Mouse (Mus musculus): ENCODE results near the gene AA986860. TPM values are rescaled to one million over a fixed set of nuclear protein-coding genes. Genes with fewer than 3 reads are reported as not detected.

The AA986860 gene
- polyA plus RNA-seq, 1 experiment from 2014 or later = 1.4 TPM

- ATAC-seq (no peak), DNase-seq (no peak)
- Histone ChIP-seq H3K27me3 (ENCODE audit: insufficient read depth, low read length) (no peaks in the 10 kb centered on the region), H3K4me1 (ENCODE audit: insufficient read depth) (peaks cover 53% of the 10 kb centered on the region), H3K9me3 (ENCODE audit: low read length) (no peaks in the 10 kb centered on the region), H3K9ac (replicated peaks) (0 out of 2 replicates have a peak overlapping the region, but pooled peaks have one; percentile 11), H3K4me2 (ENCODE audit: low read depth, low read length) (peak overlapping the region; percentile 19; the same call in 1 of the 2 replicates), H3K4me3 (ENCODE audit: low read depth, low read length) (no peak overlapping the region), H3K36me3 (replicated peaks; ENCODE audit: insufficient read depth, low read length) (peaks cover 17% of the 10 kb centered on the region), H3K27ac (ENCODE audit: low read depth) (peak overlapping the region; percentile 99; the same call in 1 of the 2 replicates)
- TF ChIP-seq EP300 (IDR thresholded peaks at IDR 0.05; ENCODE audit: low read depth) (no peak), CTCF (IDR thresholded peaks at IDR 0.05; ENCODE audit: low read depth) (no peak)
- 55% methylated on average over 2 of the region's 2 CpGs for WGBS (ENCODE audit: insufficient replicate concordance)
These were observed 12.4 kb downstream of the AA986860 start for GRCm38 (mm10) chr1:130744217-130744616.

- H3K27me3 ChIP-seq (ENCODE audit: insufficient read depth, low read length) = no peaks in the 10 kb centered on the region
- TF ChIP-seq CTCF (IDR thresholded peaks at IDR 0.05; ENCODE audit: low read depth) (no peak), EP300 (IDR thresholded peaks at IDR 0.05; ENCODE audit: low read depth) (no peak)
- ATAC-seq (no peak), DNase-seq (no peak)
- peaks cover 49% of the 10 kb centered on the region for H3K4me1 ChIP-seq (ENCODE audit: insufficient read depth)
- H3K4me2 ChIP-seq (ENCODE audit: low read depth, low read length) = no peak overlapping the region
- WGBS (ENCODE audit: insufficient replicate concordance) = 82% methylated on average over 5 of the region's 5 CpGs
- no peak overlapping the region for H3K4me3 ChIP-seq (ENCODE audit: low read depth, low read length)
- H3K9me3 ChIP-seq (ENCODE audit: low read length) = no peaks in the 10 kb centered on the region
- peaks cover 17% of the 10 kb centered on the region for H3K36me3 ChIP-seq (replicated peaks; ENCODE audit: insufficient read depth, low read length)
- H3K9ac ChIP-seq (replicated peaks) = no peak overlapping the region
- H3K27ac ChIP-seq (ENCODE audit: low read depth) = no peak overlapping the region
These were observed 13.2 kb downstream of the AA986860 start for GRCm38 (mm10) chr1:130744961-130745360.

GRCm38 (mm10) chr1:130745591-130745990, 13.8 kb downstream of the AA986860 start:
- Histone ChIP-seq H3K27ac (ENCODE audit: low read depth) (no peak overlapping the region), H3K4me3 (ENCODE audit: low read depth, low read length) (no peak overlapping the region), H3K9ac (replicated peaks) (no peak overlapping the region), H3K36me3 (replicated peaks; ENCODE audit: insufficient read depth, low read length) (peaks cover 17% of the 10 kb centered on the region), H3K27me3 (ENCODE audit: insufficient read depth, low read length) (no peaks in the 10 kb centered on the region), H3K4me1 (ENCODE audit: insufficient read depth) (peaks cover 43% of the 10 kb centered on the region), H3K9me3 (ENCODE audit: low read length) (no peaks in the 10 kb centered on the region), H3K4me2 (ENCODE audit: low read depth, low read length) (no peak overlapping the region)
- ATAC-seq (no peak), DNase-seq (no peak)
- 89% methylated on average over 3 of the region's 3 CpGs for WGBS (ENCODE audit: insufficient replicate concordance)
- TF ChIP-seq CTCF (IDR thresholded peaks at IDR 0.05; ENCODE audit: low read depth) (no peak), EP300 (IDR thresholded peaks at IDR 0.05; ENCODE audit: low read depth) (no peak)

- Histone ChIP-seq H3K27ac (ENCODE audit: low read depth) (no peak overlapping the region), H3K4me2 (ENCODE audit: low read depth, low read length) (no peak overlapping the region), H3K4me3 (ENCODE audit: low read depth, low read length) (no peak overlapping the region), H3K9ac (replicated peaks) (no peak overlapping the region), H3K9me3 (ENCODE audit: low read length) (no peaks in the 10 kb centered on the region), H3K36me3 (replicated peaks; ENCODE audit: insufficient read depth, low read length) (peaks cover 17% of the 10 kb centered on the region), H3K27me3 (ENCODE audit: insufficient read depth, low read length) (no peaks in the 10 kb centered on the region), H3K4me1 (ENCODE audit: insufficient read depth) (peaks cover 30% of the 10 kb centered on the region)
- 46% methylated on average over 3 of the region's 3 CpGs for WGBS (ENCODE audit: insufficient replicate concordance)
- TF ChIP-seq EP300 (IDR thresholded peaks at IDR 0.05; ENCODE audit: low read depth) (no peak), CTCF (IDR thresholded peaks at IDR 0.05; ENCODE audit: low read depth) (no peak)
- DNase-seq (no peak), ATAC-seq (no peak)
These were observed 15.0 kb downstream of the AA986860 start for GRCm38 (mm10) chr1:130746819-130747218.

DNA sequence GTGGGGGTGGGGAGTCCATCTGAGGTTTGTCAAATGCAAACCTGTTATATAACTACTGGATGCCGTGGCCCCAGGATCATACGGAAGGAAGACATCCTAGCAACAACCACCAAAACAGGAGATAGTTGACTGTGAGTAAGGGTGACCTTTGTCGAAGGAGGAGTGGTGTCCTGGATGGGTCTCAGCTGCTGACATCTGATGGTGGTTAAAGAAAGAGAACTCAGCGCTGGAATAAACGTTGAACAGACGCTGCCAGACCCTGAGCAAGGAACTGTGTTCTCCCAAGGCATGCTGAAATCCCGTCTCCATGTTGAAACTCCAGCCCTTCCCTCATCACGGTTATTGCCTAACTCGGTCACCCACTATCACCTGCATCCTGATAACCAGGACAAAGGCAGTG, 27.9 kb downstream of the AA986860 start:
- TF ChIP-seq CTCF (IDR thresholded peaks at IDR 0.05; ENCODE audit: low read depth) = no peak
- no peak for TF ChIP-seq EP300 (IDR thresholded peaks at IDR 0.05; ENCODE audit: low read depth)
- Histone ChIP-seq H3K4me2 (ENCODE audit: low read depth, low read length) (no peak overlapping the region), H3K9ac (replicated peaks) (no peak overlapping the region), H3K27me3 (ENCODE audit: insufficient read depth, low read length) (no peaks in the 10 kb centered on the region), H3K4me1 (ENCODE audit: insufficient read depth) (peaks cover 7% of the 10 kb centered on the region; the same call in 1 of the 2 replicates), H3K4me3 (ENCODE audit: low read depth, low read length) (no peak overlapping the region), H3K9me3 (ENCODE audit: low read length) (no peaks in the 10 kb centered on the region), H3K36me3 (replicated peaks; ENCODE audit: insufficient read depth, low read length) (no peaks in the 10 kb centered on the region), H3K27ac (ENCODE audit: low read depth) (no peak overlapping the region)
- no peak for ATAC-seq
- 56% methylated on average over 9 of the region's 9 CpGs for WGBS (ENCODE audit: insufficient replicate concordance)
- no peak for DNase-seq

GRCm38 (mm10) chr1:130761597-130761996, 29.8 kb downstream of the AA986860 start:
- TF ChIP-seq CTCF (IDR thresholded peaks at IDR 0.05; ENCODE audit: low read depth) = no peak
- TF ChIP-seq EP300 (IDR thresholded peaks at IDR 0.05; ENCODE audit: low read depth) = peak; percentile 68
- peak; percentile 35; the same call in 1 of the 2 replicates for ATAC-seq
- H3K4me1 ChIP-seq (ENCODE audit: insufficient read depth) = peaks cover 7% of the 10 kb centered on the region; the same call in 1 of the 2 replicates
- peak overlapping the region; percentile 62 for H3K27ac ChIP-seq (ENCODE audit: low read depth)
- H3K9me3 ChIP-seq (ENCODE audit: low read length) = no peaks in the 10 kb centered on the region
- DNase-seq = no peak
- no peaks in the 10 kb centered on the region for H3K36me3 ChIP-seq (replicated peaks; ENCODE audit: insufficient read depth, low read length)
- WGBS (ENCODE audit: insufficient replicate concordance) = 44% methylated on average over 1 of the region's 1 CpGs
- no peaks in the 10 kb centered on the region for H3K27me3 ChIP-seq (ENCODE audit: insufficient read depth, low read length)
- H3K9ac ChIP-seq (replicated peaks) = no peak overlapping the region
- no peak overlapping the region for H3K4me2 ChIP-seq (ENCODE audit: low read depth, low read length)
- H3K4me3 ChIP-seq (ENCODE audit: low read depth, low read length) = no peak overlapping the region

Data from liver, postnatal 0 days (tissue).